Mouse (Mus musculus): ENCODE data around the gene Arhgap32.

GRCm38 (mm10) chr9:32088882-32089281 is 27.1 kb upstream of the Arhgap32 start:
- TF ChIP-seq CTCF (conservative IDR thresholded peaks at IDR 0.05 in 1 of 2, IDR thresholded peaks at IDR 0.05 in 1 of 2; ENCODE audit: low read depth in 2 of 2, low read length in 2 of 2) (peak in 1 of 2 experiments; percentile 50; a peak in 2 of 4 replicates), MYC (IDR thresholded peaks at IDR 0.05; ENCODE audit: low read depth, low read length) (no peak), HCFC1 (IDR thresholded peaks at IDR 0.05; ENCODE audit: low read depth, low read length) (no peak), EP300 (IDR thresholded peaks at IDR 0.05; ENCODE audit: low read length) (no peak), CHD2 (IDR thresholded peaks at IDR 0.05; ENCODE audit: low read length) (no peak), MAZ (IDR thresholded peaks at IDR 0.05; ENCODE audit: low read depth, low read length) (no peak), CHD1 (IDR thresholded peaks at IDR 0.05; ENCODE audit: low read depth, low read length) (no peak), JUN (IDR thresholded peaks at IDR 0.05; ENCODE audit: insufficient read depth, low read depth, low read length) (no peak), ELF1 (IDR thresholded peaks at IDR 0.05; ENCODE audit: low read depth, low read length) (no peak), MEF2A (IDR thresholded peaks at IDR 0.05; ENCODE audit: borderline replicate concordance, low read depth, low read length) (no peak), ZC3H11A (IDR thresholded peaks at IDR 0.05; ENCODE audit: low read depth, low read length) (no peak), MAX (IDR thresholded peaks at IDR 0.05; ENCODE audit: low read length) (no peak), POLR2A (IDR thresholded peaks at IDR 0.05; ENCODE audit: low read depth, low read length) (no peak)

All from CH12.LX (cell line).